Mouse (Mus musculus): ENCODE measurements around the gene Gna14. TPM values are rescaled to one million over a fixed set of nuclear protein-coding genes. Genes with fewer than 3 reads are reported as not detected.

Gene Gna14
- polyA plus RNA-seq, 1 experiment from 2014 or later, result 0.79 TPM

GRCm38 (mm10) chr19:16437170-16437483 is 1.6 kb downstream of the Gna14 start:
- DNase-seq (no peak), ATAC-seq (no peak)
- TF ChIP-seq EP300 (IDR thresholded peaks at IDR 0.05; ENCODE audit: low read depth), result no peak
- no peak for TF ChIP-seq CTCF (IDR thresholded peaks at IDR 0.05; ENCODE audit: low read depth)
- H3K9me3 ChIP-seq (ENCODE audit: low read length), result no peaks in the 10 kb centered on the region
- peak overlapping the region; percentile 93 for H3K4me2 ChIP-seq (ENCODE audit: low read depth, low read length)
- H3K27me3 ChIP-seq (ENCODE audit: insufficient read depth, low read length), result peaks cover 14% of the 10 kb centered on the region; the same call in 1 of the 2 replicates
- H3K36me3 ChIP-seq (replicated peaks; ENCODE audit: insufficient read depth, low read length), result no peaks in the 10 kb centered on the region
- H3K4me1 ChIP-seq (ENCODE audit: insufficient read depth), result peaks cover 19% of the 10 kb centered on the region
- 46% methylated on average over 4 of the region's 4 CpGs for WGBS (ENCODE audit: insufficient replicate concordance)
- H3K4me3 ChIP-seq (ENCODE audit: low read depth, low read length), result peak overlapping the region; percentile 55; the same call in 1 of the 2 replicates
- H3K9ac ChIP-seq (replicated peaks), result no peak overlapping the region
- H3K27ac ChIP-seq (ENCODE audit: low read depth), result no peak overlapping the region

DNA sequence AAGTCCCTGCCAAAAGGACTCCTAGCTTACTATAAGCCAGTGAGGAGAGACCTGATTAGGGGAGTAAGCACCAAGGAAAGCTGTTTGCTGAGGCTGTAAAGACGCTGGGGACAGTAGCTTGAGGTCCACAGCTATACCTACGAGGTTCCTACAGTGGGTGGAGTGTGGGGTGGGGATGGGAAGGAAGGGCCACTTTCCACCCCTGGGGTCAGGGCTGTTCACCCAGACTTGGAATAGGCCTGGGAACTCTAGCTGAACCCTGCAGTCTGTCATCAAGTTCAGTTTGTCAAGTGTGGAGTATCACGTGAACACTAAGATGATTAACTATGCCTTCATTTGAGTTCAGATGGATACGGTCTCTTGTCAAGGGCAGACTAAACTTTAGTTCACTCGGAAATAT is 2.3 kb downstream of the Gna14 start:
- no peak overlapping the region for H3K4me3 ChIP-seq (ENCODE audit: low read depth, low read length)
- ATAC-seq, result no peak

DNA sequence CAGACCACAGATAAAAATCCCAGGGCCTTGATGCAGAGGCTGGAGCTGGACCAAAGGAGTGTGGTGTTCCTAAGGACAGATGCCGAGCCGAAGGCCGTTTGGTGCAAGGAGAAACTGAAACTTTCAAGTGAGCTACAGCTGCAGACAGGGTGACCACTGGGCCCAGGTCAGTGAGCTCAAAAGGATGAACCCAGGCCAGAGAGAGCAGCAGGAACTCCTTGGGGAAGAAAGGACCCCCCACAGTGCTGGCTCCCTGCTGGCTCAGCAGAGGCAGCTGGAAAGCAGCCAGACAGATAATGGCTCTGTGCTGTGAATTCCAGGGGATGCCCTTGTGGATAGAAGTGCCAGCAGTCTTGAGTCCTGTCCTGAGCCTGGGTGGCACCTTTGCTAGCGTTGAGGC is 3.7 kb downstream of the Gna14 start:
- ATAC-seq, result no peak
- no peak overlapping the region for H3K9ac ChIP-seq (replicated peaks)
- no peaks in the 10 kb centered on the region for H3K9me3 ChIP-seq (ENCODE audit: low read length)
- H3K4me3 ChIP-seq (ENCODE audit: low read depth, low read length), result no peak overlapping the region
- H3K27me3 ChIP-seq (ENCODE audit: insufficient read depth, low read length), result peaks cover 14% of the 10 kb centered on the region; the same call in 1 of the 2 replicates
- DNase-seq, result peak; percentile 21
- peaks cover 19% of the 10 kb centered on the region for H3K4me1 ChIP-seq (ENCODE audit: insufficient read depth)
- TF ChIP-seq EP300 (IDR thresholded peaks at IDR 0.05; ENCODE audit: low read depth), result no peak
- TF ChIP-seq CTCF (IDR thresholded peaks at IDR 0.05; ENCODE audit: low read depth), result no peak
- H3K27ac ChIP-seq (ENCODE audit: low read depth), result no peak overlapping the region
- H3K4me2 ChIP-seq (ENCODE audit: low read depth, low read length), result no peak overlapping the region
- no peaks in the 10 kb centered on the region for H3K36me3 ChIP-seq (replicated peaks; ENCODE audit: insufficient read depth, low read length)
- WGBS (ENCODE audit: insufficient replicate concordance), result 57% methylated on average over 4 of the region's 4 CpGs

More for the DNA sequence above, 2.3 kb downstream of the Gna14 start:
- Histone ChIP-seq H3K36me3 (replicated peaks; ENCODE audit: insufficient read depth, low read length) (no peaks in the 10 kb centered on the region), H3K4me1 (ENCODE audit: insufficient read depth) (peaks cover 19% of the 10 kb centered on the region), H3K27me3 (ENCODE audit: insufficient read depth, low read length) (peaks cover 14% of the 10 kb centered on the region; the same call in 1 of the 2 replicates), H3K9me3 (ENCODE audit: low read length) (no peaks in the 10 kb centered on the region), H3K9ac (replicated peaks) (no peak overlapping the region), H3K4me2 (ENCODE audit: low read depth, low read length) (0 out of 2 replicates have a peak overlapping the region, but pooled peaks have one; percentile 93), H3K27ac (ENCODE audit: low read depth) (no peak overlapping the region)
- DNase-seq, result no peak
- TF ChIP-seq CTCF (IDR thresholded peaks at IDR 0.05; ENCODE audit: low read depth), result no peak
- no peak for TF ChIP-seq EP300 (IDR thresholded peaks at IDR 0.05; ENCODE audit: low read depth)
- WGBS (ENCODE audit: insufficient replicate concordance), result 66% methylated on average over 5 of the region's 5 CpGs

- TF ChIP-seq EP300 (IDR thresholded peaks at IDR 0.05; ENCODE audit: low read depth) (no peak), CTCF (IDR thresholded peaks at IDR 0.05; ENCODE audit: low read depth) (no peak)
Measured at GRCm38 (mm10) chr19:16439834-16440233, 4.3 kb downstream of the Gna14 start.

GRCm38 (mm10) chr19:16441329-16441728 is 5.8 kb downstream of the Gna14 start:
- DNase-seq (peak; percentile 29), ATAC-seq (peak; percentile 68)
- Histone ChIP-seq H3K27ac (ENCODE audit: low read depth) (no peak overlapping the region), H3K4me1 (ENCODE audit: insufficient read depth) (peaks cover 5% of the 10 kb centered on the region), H3K27me3 (ENCODE audit: insufficient read depth, low read length) (peaks cover 9% of the 10 kb centered on the region; the same call in 1 of the 2 replicates), H3K4me3 (ENCODE audit: low read depth, low read length) (no peak overlapping the region), H3K4me2 (ENCODE audit: low read depth, low read length) (no peak overlapping the region), H3K9me3 (ENCODE audit: low read length) (no peaks in the 10 kb centered on the region), H3K9ac (replicated peaks) (no peak overlapping the region), H3K36me3 (replicated peaks; ENCODE audit: insufficient read depth, low read length) (no peaks in the 10 kb centered on the region)
- TF ChIP-seq EP300 (IDR thresholded peaks at IDR 0.05; ENCODE audit: low read depth) (no peak), CTCF (IDR thresholded peaks at IDR 0.05; ENCODE audit: low read depth) (no peak)
- 73% methylated on average over 6 of the region's 6 CpGs for WGBS (ENCODE audit: insufficient replicate concordance)

More at GRCm38 (mm10) chr19:16439834-16440233, 4.3 kb downstream of the Gna14 start:
- Histone ChIP-seq H3K27ac (ENCODE audit: low read depth) (no peak overlapping the region), H3K9ac (replicated peaks) (no peak overlapping the region), H3K4me3 (ENCODE audit: low read depth, low read length) (no peak overlapping the region), H3K27me3 (ENCODE audit: insufficient read depth, low read length) (peaks cover 14% of the 10 kb centered on the region; the same call in 1 of the 2 replicates), H3K4me2 (ENCODE audit: low read depth, low read length) (no peak overlapping the region), H3K36me3 (replicated peaks; ENCODE audit: insufficient read depth, low read length) (no peaks in the 10 kb centered on the region), H3K4me1 (ENCODE audit: insufficient read depth) (peaks cover 19% of the 10 kb centered on the region), H3K9me3 (ENCODE audit: low read length) (no peaks in the 10 kb centered on the region)
- no peak for ATAC-seq
- DNase-seq, result no peak
- WGBS (ENCODE audit: insufficient replicate concordance), result 75% methylated on average over 13 of the region's 13 CpGs

GRCm38 (mm10) chr19:16443335-16443734 is 7.8 kb downstream of the Gna14 start:
- 63% methylated on average over 5 of the region's 5 CpGs for WGBS (ENCODE audit: insufficient replicate concordance)
- Histone ChIP-seq H3K9ac (replicated peaks) (no peak overlapping the region), H3K4me2 (ENCODE audit: low read depth, low read length) (no peak overlapping the region), H3K27me3 (ENCODE audit: insufficient read depth, low read length) (no peaks in the 10 kb centered on the region), H3K4me3 (ENCODE audit: low read depth, low read length) (no peak overlapping the region), H3K27ac (ENCODE audit: low read depth) (no peak overlapping the region), H3K9me3 (ENCODE audit: low read length) (no peaks in the 10 kb centered on the region), H3K36me3 (replicated peaks; ENCODE audit: insufficient read depth, low read length) (no peaks in the 10 kb centered on the region), H3K4me1 (ENCODE audit: insufficient read depth) (peaks cover 3% of the 10 kb centered on the region; the same call in 1 of the 2 replicates)
- TF ChIP-seq CTCF (IDR thresholded peaks at IDR 0.05; ENCODE audit: low read depth) (no peak), EP300 (IDR thresholded peaks at IDR 0.05; ENCODE audit: low read depth) (no peak)
- ATAC-seq, result no peak
- no peak for DNase-seq

Measured in liver, postnatal 0 days (tissue).